Mouse (Mus musculus): Measurements from ENCODE around the gene Rftn1.

- TF ChIP-seq CTCF (IDR thresholded peaks at IDR 0.05; ENCODE audit: low read depth, low read length) = no peak
- no peak for TF ChIP-seq POLR2A (IDR thresholded peaks at IDR 0.05; ENCODE audit: extremely low read depth, insufficient read depth, low read length)
Measured at GRCm38 (mm10) chr17:50047182-50047581, 143.3 kb downstream of the Rftn1 start.
